Mouse (Mus musculus) gastrocnemius, postnatal 4 days (tissue): ENCODE data around the gene Cenpe. TPM values are rescaled to one million over a fixed set of nuclear protein-coding genes. Genes with fewer than 3 reads are reported as not detected.

Source experiments
- DNase-seq, 2 experiments: peaks; one replicate each; pipeline ENCODE4 v3.0.0; 2021 to 2022; ENCODE audit warnings: low spot score in 2 of 2, mixed read lengths in 2 of 2
- total RNA-seq, 2 experiments: library from RNA; stranded (reverse); gene quantifications; 2 replicates each; pipeline ENCODE4 v1.2.3; 2021

Cenpe gene
- total RNA-seq, 2 experiments from 2014 or later = 9.9 to 12.0 TPM

GRCm38 (mm10) chr3:135280160-135280559, 67.8 kb downstream of the Cenpe start:
- DNase-seq = no peak

GRCm38 (mm10) chr3:135280669-135281415, 68.5 kb downstream of the Cenpe start, which contains the start of gene Bdh2:
Bdh2 (plus strand) TSS chr3:135281221.
- peak; percentile 42 to 74 for DNase-seq

GRCm38 (mm10) chr3:135281701-135282100, 69.4 kb downstream of the Cenpe start:
- DNase-seq = no peak

- DNase-seq = no peak
These were observed 72.9 kb downstream of the Cenpe start for GRCm38 (mm10) chr3:135285256-135285655.

GRCm38 (mm10) chr3:135285807-135286206, 73.5 kb downstream of the Cenpe start:
- no peak for DNase-seq

GRCm38 (mm10) chr3:135288138-135288750, 75.9 kb downstream of the Cenpe start:
- no peak for DNase-seq

GRCm38 (mm10) chr3:135289148-135289547, 76.8 kb downstream of the Cenpe start:
- DNase-seq = no peak

- no peak for DNase-seq
These were observed 78.0 kb downstream of the Cenpe start for GRCm38 (mm10) chr3:135290249-135290894.

- DNase-seq = no peak
These were observed 81.4 kb downstream of the Cenpe start for GRCm38 (mm10) chr3:135293703-135294102.

GRCm38 (mm10) chr3:135295559-135295958, 83.2 kb downstream of the Cenpe start:
- no peak for DNase-seq

GRCm38 (mm10) chr3:135298560-135298959, 86.2 kb downstream of the Cenpe start:
- no peak for DNase-seq

GRCm38 (mm10) chr3:135300081-135300480, 87.7 kb downstream of the Cenpe start:
- no peak for DNase-seq

- no peak for DNase-seq
These were observed 91.7 kb downstream of the Cenpe start for GRCm38 (mm10) chr3:135304060-135304459.

- DNase-seq = no peak
These were observed 92.2 kb downstream of the Cenpe start for GRCm38 (mm10) chr3:135304566-135304965.

GRCm38 (mm10) chr3:135307411-135308259, 95.3 kb downstream of the Cenpe start, which contains the start of gene Slc9b2:
Slc9b2 (plus strand) TSS chr3:135307700.
- DNase-seq = no peak

GRCm38 (mm10) chr3:135312916-135313491, 100.7 kb downstream of the Cenpe start:
- DNase-seq = no peak

- no peak for DNase-seq
These were observed 101.4 kb downstream of the Cenpe start for GRCm38 (mm10) chr3:135313727-135314126.

GRCm38 (mm10) chr3:135314811-135315210, 102.5 kb downstream of the Cenpe start:
- DNase-seq = no peak

- DNase-seq = no peak
These were observed 103.5 kb downstream of the Cenpe start for GRCm38 (mm10) chr3:135315720-135316425.

GRCm38 (mm10) chr3:135318331-135318730, 106.0 kb downstream of the Cenpe start:
- DNase-seq = no peak
